Mouse (Mus musculus) forebrain, embryonic 16.5 days (tissue): ENCODE measurements at regions not wholly inside any gene's neighbourhood (a gene's known extent, or its start where the extent isn't known, plus 50 kb on each side); places are given as distances from the start of the nearest gene placed in this dataset.

Experiments
- ATAC-seq: fragments of 200-750 bp; cut with Nextera tagmentation; 2 replicates; pipeline ENCODE4 v1.8.0; 2017; ENCODE audit warnings: mild to moderate bottlenecking, moderate library complexity
- H3K27ac ChIP-seq: fragments of 300-500 bp; sonication (generic); 2 replicates; pipeline ENCODE4 v1.5.1; 2014; ENCODE audit warnings: low read length, control low read depth
- H3K27me3 ChIP-seq: fragments of 300-500 bp; sonication (generic); replicated peaks from 2 replicates; pipeline ENCODE4 v1.6.1; 2014; ENCODE audit warnings: low read length; ENCODE audit not compliant: control insufficient read depth, insufficient read depth
- H3K36me3 ChIP-seq: fragments of 300-500 bp; sonication (generic); 2 replicates; pipeline ENCODE4 v1.6.1; 2014; ENCODE audit not compliant: control insufficient read depth, insufficient read depth
- H3K4me1 ChIP-seq: fragments of 300-500 bp; sonication (generic); replicated peaks from 2 replicates; pipeline ENCODE4 v1.6.1; 2014; ENCODE audit warnings: low read length; ENCODE audit not compliant: control insufficient read depth, insufficient read depth
- H3K4me2 ChIP-seq: fragments of 300-500 bp; sonication (generic); 2 replicates; pipeline ENCODE4 v1.6.1; 2014; ENCODE audit warnings: mild to moderate bottlenecking, low read length, control low read depth
- H3K4me3 ChIP-seq: fragments of 300-500 bp; sonication (generic); replicated peaks from 2 replicates; pipeline ENCODE4 v1.5.1; 2014; ENCODE audit warnings: mild to moderate bottlenecking, low read length, control low read depth
- H3K9ac ChIP-seq: fragments of 300-500 bp; sonication (generic); replicated peaks from 2 replicates; pipeline ENCODE4 v1.6.1; 2014; ENCODE audit warnings: low read depth, low read length, control low read depth
- H3K9me3 ChIP-seq: fragments of 300-500 bp; sonication (generic); 2 replicates; pipeline ENCODE4 v1.6.1; 2016; ENCODE audit warnings: low read length; ENCODE audit not compliant: control insufficient read depth
- whole genome bisulfite sequencing: fragments of 180-500 bp; shearing (Covaris S2); extraction: QIAGEN DNeasy Blood & Tissue Kit; methylation state at CpG from one replicate; pipeline ENCODE4 v1.1.7; 2014; 5-methylcytosine and 5-hydroxymethylcytosine counted together

DNA sequence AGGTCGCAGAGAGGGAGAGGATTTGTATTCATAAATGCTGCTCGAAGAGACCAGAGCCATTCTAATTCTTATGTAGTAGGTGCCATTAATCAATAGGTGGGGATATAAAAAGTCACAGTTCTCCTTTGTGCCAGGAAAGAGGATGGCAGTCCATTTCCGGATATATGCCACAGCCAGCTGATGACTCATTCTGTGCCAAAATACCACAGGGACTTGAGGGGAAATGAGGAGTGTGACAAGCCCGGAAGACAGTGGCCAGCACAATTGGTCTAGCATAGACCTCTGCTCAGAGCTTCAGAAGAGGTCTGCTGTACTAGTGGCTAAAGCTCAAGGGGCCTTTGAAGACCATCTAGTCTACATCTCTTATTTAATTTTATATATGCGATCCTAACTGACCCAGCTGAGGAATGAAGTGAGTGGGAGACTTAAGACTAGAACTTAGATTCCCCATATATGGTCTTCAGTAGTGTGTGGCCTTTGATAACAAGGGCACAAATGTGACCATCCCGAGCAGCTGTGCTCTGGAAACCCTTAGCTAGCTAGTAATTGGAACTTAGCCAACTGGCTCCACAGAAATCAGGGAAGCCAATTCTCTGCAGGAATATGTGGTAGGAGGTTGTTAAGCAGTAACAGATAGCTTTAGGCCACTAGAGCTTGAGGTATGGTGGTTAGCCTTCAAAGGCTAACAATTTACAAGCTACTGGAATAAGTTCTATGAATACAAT, 594.4 kb upstream of the Kif18a start:
- no peak overlapping the region for H3K27ac ChIP-seq
- H3K4me1 ChIP-seq: no peaks in the 10 kb centered on the region
- no peaks in the 10 kb centered on the region for H3K27me3 ChIP-seq
- no peak overlapping the region for H3K4me2 ChIP-seq
- H3K9ac ChIP-seq: no peak overlapping the region
- H3K36me3 ChIP-seq: no peaks in the 10 kb centered on the region
- no peaks in the 10 kb centered on the region for H3K9me3 ChIP-seq
- ATAC-seq: no peak
- no peak overlapping the region for H3K4me3 ChIP-seq
- WGBS: 80% methylated on average over 6 of the region's 6 CpGs

DNA sequence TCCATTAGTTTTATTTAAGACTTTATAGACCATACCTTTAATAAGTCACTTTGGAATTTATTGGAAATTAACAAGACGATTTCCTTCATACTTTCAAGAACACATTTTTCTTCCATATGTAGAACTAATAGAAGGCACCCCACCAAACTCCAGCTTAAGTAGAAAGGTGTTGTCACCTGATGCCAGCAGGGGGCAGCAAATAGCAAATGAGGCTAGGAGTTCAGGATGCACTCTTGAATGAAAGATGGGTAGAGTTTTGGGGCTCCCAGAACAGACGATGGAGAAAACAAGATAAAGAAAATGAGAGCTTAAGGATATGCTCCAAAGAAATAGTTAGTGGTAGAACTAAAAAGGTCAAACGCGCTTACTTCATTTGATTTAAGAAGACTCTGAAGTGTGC, 590.4 kb upstream of the Kif18a start:
- no peak for ATAC-seq
- H3K4me1 ChIP-seq: no peaks in the 10 kb centered on the region
- WGBS: 50% methylated on average over 4 of the region's 4 CpGs

DNA sequence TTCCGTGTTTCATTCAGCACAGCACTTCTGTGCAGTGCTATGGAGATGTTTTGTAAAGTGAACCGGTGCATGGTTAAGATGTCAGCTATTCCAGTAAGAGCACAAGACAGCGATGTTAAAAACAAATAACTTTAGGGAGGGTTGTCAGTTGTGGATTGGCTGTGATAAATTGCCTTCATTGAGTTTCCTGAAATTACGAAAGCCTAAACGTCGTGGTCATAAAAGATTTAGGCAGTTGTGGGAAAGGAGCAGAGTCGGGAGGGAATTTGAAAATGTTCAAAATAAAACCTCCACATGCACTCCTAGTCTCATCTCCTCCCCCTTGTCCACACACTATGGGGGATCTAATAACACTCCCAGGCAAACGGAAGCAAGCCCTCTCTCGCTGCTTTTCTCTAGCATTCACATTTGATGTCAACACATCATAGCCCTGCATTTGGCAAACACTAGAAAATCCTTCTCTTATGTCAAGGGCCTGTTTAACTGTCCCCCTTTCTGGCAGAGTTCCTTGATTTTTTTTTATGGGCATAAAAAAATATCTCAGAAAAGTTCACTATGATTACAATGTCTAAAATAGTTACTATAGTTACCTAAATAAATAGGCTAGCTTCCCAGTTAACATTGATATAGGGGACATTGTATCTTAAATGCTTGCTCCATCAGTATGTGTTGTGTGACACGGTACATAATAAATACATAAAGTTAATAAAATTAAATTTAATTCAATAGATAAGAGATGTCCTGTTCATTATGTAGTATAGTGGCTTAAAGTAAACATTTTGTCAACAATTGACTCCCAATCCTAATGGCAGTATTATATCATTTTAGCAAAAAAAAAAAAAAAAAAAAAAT, 589.2 kb upstream of the Kif18a start:
- Histone ChIP-seq H3K9ac (no peak overlapping the region), H3K27me3 (no peaks in the 10 kb centered on the region), H3K9me3 (no peaks in the 10 kb centered on the region), H3K36me3 (no peaks in the 10 kb centered on the region), H3K27ac (no peak overlapping the region), H3K4me2 (no peak overlapping the region), H3K4me1 (no peaks in the 10 kb centered on the region), H3K4me3 (no peak overlapping the region)
- WGBS: 74% methylated on average over 10 of the region's 10 CpGs
- ATAC-seq: no peak

More for the DNA sequence above, 590.4 kb upstream of the Kif18a start:
- H3K27me3 ChIP-seq: no peaks in the 10 kb centered on the region
- no peaks in the 10 kb centered on the region for H3K36me3 ChIP-seq
- H3K9ac ChIP-seq: no peak overlapping the region
- H3K27ac ChIP-seq: no peak overlapping the region
- H3K4me3 ChIP-seq: no peak overlapping the region
- no peaks in the 10 kb centered on the region for H3K9me3 ChIP-seq
- no peak overlapping the region for H3K4me2 ChIP-seq

- Histone ChIP-seq H3K27me3 (no peaks in the 10 kb centered on the region), H3K9me3 (no peaks in the 10 kb centered on the region), H3K27ac (no peak overlapping the region), H3K4me3 (no peak overlapping the region), H3K36me3 (no peaks in the 10 kb centered on the region), H3K9ac (no peak overlapping the region), H3K4me2 (no peak overlapping the region), H3K4me1 (no peaks in the 10 kb centered on the region)
- WGBS: 68% methylated on average over 7 of the region's 7 CpGs
- ATAC-seq: no peak
These were observed 579.2 kb upstream of the Kif18a start for GRCm38 (mm10) chr2:108701308-108701707.

GRCm38 (mm10) chr2:108707856-108708855, 572.4 kb upstream of the Kif18a start:
- H3K9ac ChIP-seq: no peak overlapping the region
- no peak overlapping the region for H3K4me3 ChIP-seq
- no peak overlapping the region for H3K4me2 ChIP-seq
- 77% methylated on average over 5 of the region's 5 CpGs for WGBS
- no peaks in the 10 kb centered on the region for H3K9me3 ChIP-seq
- H3K36me3 ChIP-seq: no peaks in the 10 kb centered on the region
- ATAC-seq: no peak
- H3K27me3 ChIP-seq: no peaks in the 10 kb centered on the region
- no peak overlapping the region for H3K27ac ChIP-seq
- no peaks in the 10 kb centered on the region for H3K4me1 ChIP-seq

GRCm38 (mm10) chr2:108742079-108742478, 538.5 kb upstream of the Kif18a start:
- no peak overlapping the region for H3K9ac ChIP-seq
- no peak overlapping the region for H3K4me3 ChIP-seq
- ATAC-seq: no peak
- H3K27me3 ChIP-seq: no peaks in the 10 kb centered on the region
- no peaks in the 10 kb centered on the region for H3K9me3 ChIP-seq
- WGBS: 90% methylated on average over 3 of the region's 3 CpGs
- no peak overlapping the region for H3K27ac ChIP-seq
- no peaks in the 10 kb centered on the region for H3K4me1 ChIP-seq
- no peaks in the 10 kb centered on the region for H3K36me3 ChIP-seq
- no peak overlapping the region for H3K4me2 ChIP-seq

DNA sequence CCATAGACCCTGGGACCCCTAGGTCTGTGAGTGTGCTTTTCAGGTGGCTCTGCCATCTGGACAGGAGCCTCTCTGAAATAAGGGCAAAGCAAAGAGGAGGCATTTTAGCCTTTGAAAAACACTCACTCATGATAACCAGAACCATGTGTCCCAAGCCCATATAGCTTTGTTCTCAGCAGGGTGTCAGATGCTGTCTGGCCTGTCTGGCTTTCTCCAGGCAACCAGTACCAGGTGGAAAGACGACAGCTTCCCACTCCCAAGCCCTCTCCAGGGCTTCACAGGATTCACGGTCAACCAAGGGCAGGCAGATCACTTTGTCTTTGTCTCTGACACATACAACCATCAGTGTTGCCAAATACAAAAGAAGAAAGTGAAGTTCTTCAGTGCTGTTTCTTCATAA, 537.0 kb upstream of the Kif18a start:
- no peaks in the 10 kb centered on the region for H3K27me3 ChIP-seq
- H3K4me2 ChIP-seq: no peak overlapping the region
- ATAC-seq: no peak
- H3K9ac ChIP-seq: no peak overlapping the region
- H3K36me3 ChIP-seq: no peaks in the 10 kb centered on the region
- H3K4me3 ChIP-seq: no peak overlapping the region
- 65% methylated on average over 2 of the region's 2 CpGs for WGBS
- H3K27ac ChIP-seq: no peak overlapping the region
- no peaks in the 10 kb centered on the region for H3K9me3 ChIP-seq
- H3K4me1 ChIP-seq: no peaks in the 10 kb centered on the region

DNA sequence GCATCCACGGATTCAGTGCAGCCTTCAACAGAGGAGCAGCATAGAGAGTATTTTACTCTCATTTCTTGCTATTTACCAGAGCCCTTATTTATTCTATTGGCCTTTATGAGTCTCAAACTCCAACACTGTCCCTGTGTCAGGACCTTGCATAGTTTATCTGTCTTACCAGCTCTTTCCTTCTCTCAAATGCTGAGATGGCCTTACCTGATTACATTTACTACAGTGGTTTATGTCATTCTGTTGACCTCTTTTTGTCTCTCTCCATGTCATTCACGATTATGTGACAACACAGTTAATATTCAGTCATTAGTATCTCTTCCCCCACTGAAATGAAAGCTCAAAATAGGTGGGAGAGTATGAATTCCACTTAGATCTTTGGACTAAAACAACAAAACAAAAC, 535.7 kb upstream of the Kif18a start:
- no peak for ATAC-seq
- no peak overlapping the region for H3K27ac ChIP-seq
- 81% methylated on average over 2 of the region's 2 CpGs for WGBS

More for the DNA sequence above, 535.7 kb upstream of the Kif18a start:
- H3K27me3 ChIP-seq: no peaks in the 10 kb centered on the region
- H3K4me1 ChIP-seq: no peaks in the 10 kb centered on the region
- no peaks in the 10 kb centered on the region for H3K9me3 ChIP-seq
- no peaks in the 10 kb centered on the region for H3K36me3 ChIP-seq
- H3K9ac ChIP-seq: no peak overlapping the region
- no peak overlapping the region for H3K4me3 ChIP-seq
- H3K4me2 ChIP-seq: no peak overlapping the region
